Mouse (Mus musculus) forebrain, embryonic 14.5 days (tissue): ENCODE data around the gene Amigo3. TPM values are rescaled to one million over a fixed set of nuclear protein-coding genes. Genes with fewer than 3 reads are reported as not detected.
"Not testable (repeated sequence)": the region's sequence is repeated elsewhere in the genome, so short reads cannot be mapped to it uniquely, and the experiment has no call there.

Experiments
- ATAC-seq: fragments of 200-750 bp; cut with Nextera tagmentation; 2 replicates; pipeline ENCODE4 v1.8.0; 2017; ENCODE audit warnings: mild to moderate bottlenecking, moderate library complexity
- DNase-seq: peaks from one replicate; pipeline ENCODE4 v3.0.0-alpha.2; 2015; ENCODE audit warnings: low spot score
- H3K27ac ChIP-seq: fragments of 300-500 bp; sonication (generic); 2 replicates; pipeline ENCODE4 v1.5.1; 2014; ENCODE audit warnings: low read depth, mild to moderate bottlenecking, control low read depth, low read length, moderate library complexity
- H3K27me3 ChIP-seq: fragments of 300-500 bp; sonication (generic); replicated peaks from 2 replicates; pipeline ENCODE4 v1.6.1; 2014; ENCODE audit warnings: low read length, control low read depth, mixed read lengths; ENCODE audit not compliant: control insufficient read depth, insufficient read depth
- H3K36me3 ChIP-seq: fragments of 300-500 bp; sonication (generic); 2 replicates; pipeline ENCODE4 v1.6.1; 2014; ENCODE audit warnings: low read length, control low read depth; ENCODE audit not compliant: control insufficient read depth, insufficient read depth
- H3K4me1 ChIP-seq: fragments of 300-500 bp; sonication (generic); 2 replicates; pipeline ENCODE4 v1.6.1; 2014; ENCODE audit warnings: antibody characterized with exemption, low read length, control low read depth; ENCODE audit not compliant: control insufficient read depth, insufficient read depth
- H3K4me2 ChIP-seq: fragments of 300-500 bp; sonication (generic); 2 replicates; pipeline ENCODE4 v1.6.1; 2014; ENCODE audit warnings: mild to moderate bottlenecking, control low read depth, low read length
- H3K4me3 ChIP-seq: fragments of 300-500 bp; sonication (generic); 2 replicates; pipeline ENCODE4 v1.5.1; 2014; ENCODE audit warnings: low read depth, low read length, control low read depth
- H3K9ac ChIP-seq: fragments of 300-500 bp; sonication (generic); 2 replicates; pipeline ENCODE4 v1.6.1; 2014; ENCODE audit warnings: mild to moderate bottlenecking, low read length, control low read depth, moderate library complexity
- H3K9me3 ChIP-seq: fragments of 300-500 bp; sonication (generic); replicated peaks from 2 replicates; pipeline ENCODE4 v1.6.1; 2016; ENCODE audit warnings: low read length, control low read depth, mixed read lengths; ENCODE audit not compliant: control insufficient read depth
- WGBS: fragments of 180-500 bp; shearing (Covaris S2); extraction: QIAGEN DNeasy Blood & Tissue Kit; methylation state at CpG from one replicate; pipeline ENCODE4 v1.1.7; 2014; 5-methylcytosine and 5-hydroxymethylcytosine counted together
- polyA plus RNA-seq: library from polyadenylated mRNA; unstranded; fragments of >200 nt; fragmentation: Nextera tagmentation; extraction: Ambion mirVana; gene quantifications from 2 replicates; pipeline ENCODE4 v1.2.1, GENCODE M21; 2014

Gene Amigo3
- polyA plus RNA-seq = 2.2 and 2.3 TPM in 2 replicates

DNA sequence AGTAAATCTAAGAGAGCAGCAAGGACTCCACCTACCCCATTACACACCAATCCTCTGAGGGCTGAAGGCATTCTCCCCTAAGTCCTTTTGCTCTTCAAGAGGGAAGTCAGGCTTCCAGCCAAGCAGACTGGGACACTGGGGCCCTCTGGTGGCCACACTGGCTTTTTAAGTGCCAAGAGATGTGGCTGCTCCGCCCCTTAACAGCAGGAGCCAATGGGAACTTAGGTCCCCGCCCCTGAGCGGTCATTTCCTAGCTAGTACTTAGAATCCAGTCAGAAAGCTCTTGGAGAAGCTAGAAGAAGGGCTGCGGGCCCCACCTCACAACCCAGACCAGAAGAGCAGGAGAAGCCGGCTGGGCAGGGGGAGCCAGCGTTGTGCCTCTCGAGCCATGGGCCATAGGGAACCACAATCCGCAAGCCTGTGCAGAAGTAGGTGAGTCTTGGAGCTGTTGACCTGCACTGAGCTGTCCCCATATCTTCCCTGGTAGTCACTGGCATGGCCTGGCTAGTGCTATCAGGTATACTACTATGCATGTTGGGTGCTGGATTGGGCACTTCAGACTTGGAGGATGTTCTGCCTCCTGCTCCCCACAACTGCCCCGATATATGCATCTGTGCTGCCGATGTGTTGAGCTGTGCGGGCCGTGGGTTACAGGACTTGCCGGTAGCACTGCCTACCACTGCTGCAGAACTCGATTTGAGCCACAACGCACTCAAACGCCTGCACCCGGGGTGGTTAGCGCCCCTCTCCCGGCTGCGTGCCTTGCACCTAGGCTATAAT, at the start of gene Amigo3:
Amigo3 (plus strand) TSS at position 275 of the 780 bp plus-strand sequence.
- H3K4me3 ChIP-seq = no peak within 1 kb of the TSS
- no peak within 1 kb of the TSS for H3K9ac ChIP-seq
- H3K27ac ChIP-seq = no peak within 1 kb of the TSS
- H3K27me3 ChIP-seq = no peaks in the 10 kb centered on the region
- 0 out of 2 replicates have a peak within 1 kb of the TSS, but pooled peaks have one; percentile 16 for H3K4me2 ChIP-seq
- ATAC-seq (peak; percentile 38), DNase-seq (peak; percentile 97)
- 60% methylated on average over 20 of the region's 20 CpGs for WGBS
- no peaks in the 10 kb centered on the region for H3K9me3 ChIP-seq
- H3K4me1 ChIP-seq = peaks cover 9% of the 10 kb centered on the region
- peaks cover 65% of the 10 kb centered on the region for H3K36me3 ChIP-seq

- 13% methylated on average over 8 of the region's 8 CpGs for WGBS
- no peaks in the 10 kb centered on the region for H3K9me3 ChIP-seq
Measured at GRCm38 (mm10) chr9:108003531-108003890, 49.4 kb upstream of the Amigo3 start.

GRCm38 (mm10) chr9:108008041-108008440, 44.9 kb upstream of the Amigo3 start:
- 93% methylated on average over 5 of the region's 5 CpGs for WGBS
- H3K36me3 ChIP-seq = peaks cover 8% of the 10 kb centered on the region; the same call in 1 of the 2 replicates
- H3K4me1 ChIP-seq = peaks cover 10% of the 10 kb centered on the region
- no peak for ATAC-seq
- H3K9me3 ChIP-seq = no peaks in the 10 kb centered on the region
- no peak overlapping the region for H3K27ac ChIP-seq
- no peak overlapping the region for H3K4me2 ChIP-seq
- no peak overlapping the region for H3K9ac ChIP-seq
- no peaks in the 10 kb centered on the region for H3K27me3 ChIP-seq
- H3K4me3 ChIP-seq = no peak overlapping the region
- no peak for DNase-seq

More at GRCm38 (mm10) chr9:108003531-108003890, 49.4 kb upstream of the Amigo3 start:
- Histone ChIP-seq H3K27ac (peak overlapping the region; percentile 94), H3K36me3 (peaks cover 3% of the 10 kb centered on the region; the same call in 1 of the 2 replicates), H3K4me2 (peak overlapping the region; percentile 83), H3K9ac (peak overlapping the region; percentile 97), H3K4me1 (peaks cover 15% of the 10 kb centered on the region), H3K27me3 (no peaks in the 10 kb centered on the region), H3K4me3 (peak overlapping the region; percentile 97)
- ATAC-seq = no peak
- DNase-seq = peak; percentile 42

DNA sequence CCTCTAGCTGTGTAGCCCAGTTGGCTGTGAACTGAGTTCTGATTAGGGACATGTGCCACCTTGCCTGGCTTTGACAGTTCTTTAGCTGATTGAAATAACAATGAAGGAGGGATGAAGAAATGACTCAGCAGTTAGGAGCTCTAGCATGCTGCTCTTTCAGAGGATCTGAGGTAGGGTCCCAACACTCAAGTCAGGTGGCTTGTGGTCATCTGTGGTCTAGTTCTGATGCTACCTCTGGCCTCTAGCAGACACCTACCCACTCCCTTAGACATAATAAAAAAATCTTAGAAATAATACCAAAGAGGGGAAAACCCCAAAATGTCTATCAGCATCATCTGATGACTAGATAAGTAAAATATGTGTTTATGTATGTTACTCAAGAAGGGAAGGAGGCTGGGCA, 42.6 kb upstream of the Amigo3 start:
- H3K4me3 ChIP-seq = no peak overlapping the region
- no peak for DNase-seq
- H3K36me3 ChIP-seq = peaks cover 5% of the 10 kb centered on the region; the same call in 1 of the 2 replicates
- H3K4me2 ChIP-seq = no peak overlapping the region
- no peak for ATAC-seq
- no peaks in the 10 kb centered on the region for H3K4me1 ChIP-seq
- H3K9me3 ChIP-seq = no peaks in the 10 kb centered on the region
- no peak overlapping the region for H3K9ac ChIP-seq
- H3K27me3 ChIP-seq = no peaks in the 10 kb centered on the region
- no peak overlapping the region for H3K27ac ChIP-seq

- DNase-seq, H3K27me3 ChIP-seq, H3K4me2 ChIP-seq, H3K27ac ChIP-seq, H3K9me3 ChIP-seq, H3K9ac ChIP-seq, H3K4me1 ChIP-seq, H3K4me3 ChIP-seq, ATAC-seq: not testable (repeated sequence)
- H3K36me3 ChIP-seq = peaks cover 21% of the 10 kb centered on the region; the same call in 1 of the 2 replicates
- WGBS = 97% methylated on average over 2 of the region's 2 CpGs
Measured at GRCm38 (mm10) chr9:108013577-108013976, 39.4 kb upstream of the Amigo3 start.

DNA sequence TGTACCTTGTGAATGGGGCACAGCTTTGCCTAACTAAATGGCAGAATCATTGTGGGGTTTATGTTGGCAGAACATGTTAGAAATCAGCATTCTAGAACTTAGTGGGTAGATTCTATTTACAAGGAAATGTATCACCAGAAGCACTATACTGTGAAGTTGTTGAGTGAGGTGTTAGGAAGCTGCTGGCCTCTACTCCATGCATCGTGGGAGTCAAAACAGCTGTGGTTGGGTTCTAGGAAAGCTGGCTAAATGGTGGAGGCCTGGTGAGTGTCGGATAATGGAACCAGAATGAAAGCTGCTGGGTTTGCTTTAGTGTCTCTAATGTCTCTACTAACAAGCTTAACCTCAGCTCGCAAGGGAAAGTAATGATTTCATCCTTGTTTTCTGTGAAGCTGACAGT, 35.8 kb upstream of the Amigo3 start:
- DNase-seq = no peak
- H3K36me3 ChIP-seq = peaks cover 21% of the 10 kb centered on the region; the same call in 1 of the 2 replicates
- H3K9me3 ChIP-seq = no peaks in the 10 kb centered on the region
- no peak overlapping the region for H3K4me3 ChIP-seq
- no peak for ATAC-seq
- H3K4me1 ChIP-seq = no peaks in the 10 kb centered on the region
- H3K27me3 ChIP-seq = no peaks in the 10 kb centered on the region
- H3K9ac ChIP-seq = no peak overlapping the region
- no peak overlapping the region for H3K4me2 ChIP-seq
- H3K27ac ChIP-seq = no peak overlapping the region
- 81% methylated on average over 3 of the region's 3 CpGs for WGBS

GRCm38 (mm10) chr9:108020741-108021140, 32.2 kb upstream of the Amigo3 start:
- Histone ChIP-seq H3K4me2 (no peak overlapping the region), H3K27me3 (no peaks in the 10 kb centered on the region), H3K4me1 (no peaks in the 10 kb centered on the region), H3K36me3 (peaks cover 33% of the 10 kb centered on the region), H3K9me3 (no peaks in the 10 kb centered on the region), H3K27ac (no peak overlapping the region), H3K9ac (no peak overlapping the region), H3K4me3 (no peak overlapping the region)
- 95% methylated on average over 1 of the region's 1 CpGs for WGBS
- ATAC-seq = no peak
- DNase-seq = no peak

DNA sequence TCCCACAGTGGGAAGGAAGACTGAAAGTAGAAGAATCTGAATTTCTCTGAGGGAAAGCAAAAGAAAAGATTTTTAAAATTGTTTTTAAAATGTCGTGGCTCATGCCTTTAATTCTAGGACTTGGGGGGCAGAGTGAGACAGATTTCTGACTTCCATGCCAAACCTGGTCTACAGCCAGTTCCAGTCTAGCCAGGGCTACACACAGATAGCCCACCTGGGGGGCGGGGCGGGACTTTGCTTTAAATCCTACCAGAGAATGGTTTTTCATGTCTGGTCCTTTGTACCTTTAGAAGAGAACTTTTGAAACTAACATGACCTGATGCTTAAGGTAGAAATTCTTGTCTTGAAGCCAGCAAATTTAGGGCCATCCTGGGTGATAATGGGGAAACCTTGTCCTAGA, 29.7 kb upstream of the Amigo3 start:
- no peak overlapping the region for H3K27ac ChIP-seq
- no peak for ATAC-seq
- 90% methylated on average over 3 of the region's 3 CpGs for WGBS

GRCm38 (mm10) chr9:108026584-108026983, 26.4 kb upstream of the Amigo3 start:
- 91% methylated on average over 3 of the region's 3 CpGs for WGBS
- Histone ChIP-seq H3K9me3 (no peaks in the 10 kb centered on the region), H3K9ac (no peak overlapping the region), H3K36me3 (peaks cover 48% of the 10 kb centered on the region), H3K4me2 (no peak overlapping the region), H3K4me1 (no peaks in the 10 kb centered on the region), H3K4me3 (no peak overlapping the region), H3K27me3 (no peaks in the 10 kb centered on the region), H3K27ac (no peak overlapping the region)
- no peak for DNase-seq
- no peak for ATAC-seq

More for the DNA sequence above, 29.7 kb upstream of the Amigo3 start:
- H3K9ac ChIP-seq = no peak overlapping the region
- no peak overlapping the region for H3K4me3 ChIP-seq
- no peaks in the 10 kb centered on the region for H3K4me1 ChIP-seq
- peaks cover 36% of the 10 kb centered on the region for H3K36me3 ChIP-seq
- DNase-seq = no peak
- no peak overlapping the region for H3K4me2 ChIP-seq
- H3K9me3 ChIP-seq = no peaks in the 10 kb centered on the region
- no peaks in the 10 kb centered on the region for H3K27me3 ChIP-seq
